Mouse (Mus musculus) liver, adult 2 months (tissue): ENCODE results near the gene Slain2.
"Not testable (repeated sequence)": the region's sequence is repeated elsewhere in the genome, so short reads cannot be mapped to it uniquely, and the experiment has no call there.

ENCODE experiments used
- CTCF ChIP-seq: fragments of 200-500 bp; IDR thresholded peaks from 2 replicates; pipeline ENCODE4 v1.5.1; 2011; ENCODE audit warnings: low read depth, low read length, control low read depth
- POLR2A ChIP-seq: fragments of 200-500 bp; IDR thresholded peaks from 2 replicates; pipeline ENCODE4 v1.6.1; 2011; ENCODE audit warnings: low read length, control low read depth; ENCODE audit not compliant: insufficient read depth; ENCODE audit errors: extremely low read depth

DNA sequence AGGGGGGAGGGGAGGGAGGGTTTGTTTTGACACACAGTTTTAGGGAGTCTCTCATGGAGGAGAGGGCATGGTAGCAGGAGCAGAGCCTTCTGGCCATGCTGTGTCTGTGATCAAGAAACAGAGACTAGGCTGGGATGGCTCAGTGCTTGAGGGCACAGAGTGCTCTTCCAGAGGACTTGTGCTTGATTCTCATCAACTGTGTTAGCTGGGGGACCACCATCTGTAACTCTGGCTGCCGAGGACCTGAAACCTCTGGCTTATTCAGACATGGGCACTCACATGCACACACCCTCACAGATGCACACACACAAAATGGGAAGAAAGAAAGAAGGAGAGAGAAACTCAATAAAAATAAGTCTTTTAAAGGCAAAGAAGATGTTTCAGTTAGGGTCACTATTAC, 84.4 kb downstream of the Slain2 start:
- not testable (repeated sequence) for TF ChIP-seq POLR2A, CTCF
